Mouse (Mus musculus) embryonic facial prominence, embryonic 12.5 days (tissue): Measurements from ENCODE around the gene Spag5. TPM values are rescaled to one million over a fixed set of nuclear protein-coding genes. Genes with fewer than 3 reads are reported as not detected.

Source experiments
- ATAC-seq: fragments of 200-750 bp; cut with Nextera tagmentation; 2 replicates; pipeline ENCODE4 v1.8.0; 2017; ENCODE audit not compliant: insufficient number of reproducible peaks, insufficient read depth, low FRiP score, low TSS enrichment
- H3K27ac ChIP-seq: fragments of 300-500 bp; sonication (generic); 2 replicates; pipeline ENCODE4 v1.5.1; 2016; ENCODE audit warnings: mild to moderate bottlenecking
- H3K27me3 ChIP-seq: fragments of 300-500 bp; sonication (generic); 2 replicates; pipeline ENCODE4 v1.6.1; 2016; ENCODE audit warnings: mild to moderate bottlenecking, moderate library complexity
- H3K36me3 ChIP-seq: fragments of 300-500 bp; sonication (generic); 2 replicates; pipeline ENCODE4 v1.6.1; 2016; ENCODE audit warnings: mild to moderate bottlenecking
- H3K4me1 ChIP-seq: fragments of 300-500 bp; sonication (generic); 2 replicates; pipeline ENCODE4 v1.6.1; 2016
- H3K4me2 ChIP-seq: fragments of 300-500 bp; sonication (generic); replicated peaks from 2 replicates; pipeline ENCODE4 v1.6.1; 2016; ENCODE audit warnings: mild to moderate bottlenecking, moderate library complexity
- H3K4me3 ChIP-seq: fragments of 300-500 bp; sonication (generic); 2 replicates; pipeline ENCODE4 v1.5.1; 2016; ENCODE audit warnings: mild to moderate bottlenecking
- H3K9ac ChIP-seq: fragments of 300-500 bp; sonication (generic); 2 replicates; pipeline ENCODE4 v1.6.1; 2016; ENCODE audit warnings: mild to moderate bottlenecking, moderate library complexity
- H3K9me3 ChIP-seq: fragments of 300-500 bp; sonication (generic); 2 replicates; pipeline ENCODE4 v1.6.1; 2016; ENCODE audit warnings: mild to moderate bottlenecking, moderate library complexity
- WGBS: fragments of 180-500 bp; shearing (Covaris S2); methylation state at CpG from one replicate; pipeline ENCODE4 v1.1.7; 2016; 5-methylcytosine and 5-hydroxymethylcytosine counted together
- polyA plus RNA-seq: library from polyadenylated mRNA; unstranded; fragments of >200 nt; fragmentation: Nextera tagmentation; extraction: Ambion mirVana; gene quantifications from 2 replicates; pipeline ENCODE4 v1.2.1, GENCODE M21; 2016

The Spag5 gene
- polyA plus RNA-seq, 1 experiment from 2014 or later, result 50.8 TPM

DNA sequence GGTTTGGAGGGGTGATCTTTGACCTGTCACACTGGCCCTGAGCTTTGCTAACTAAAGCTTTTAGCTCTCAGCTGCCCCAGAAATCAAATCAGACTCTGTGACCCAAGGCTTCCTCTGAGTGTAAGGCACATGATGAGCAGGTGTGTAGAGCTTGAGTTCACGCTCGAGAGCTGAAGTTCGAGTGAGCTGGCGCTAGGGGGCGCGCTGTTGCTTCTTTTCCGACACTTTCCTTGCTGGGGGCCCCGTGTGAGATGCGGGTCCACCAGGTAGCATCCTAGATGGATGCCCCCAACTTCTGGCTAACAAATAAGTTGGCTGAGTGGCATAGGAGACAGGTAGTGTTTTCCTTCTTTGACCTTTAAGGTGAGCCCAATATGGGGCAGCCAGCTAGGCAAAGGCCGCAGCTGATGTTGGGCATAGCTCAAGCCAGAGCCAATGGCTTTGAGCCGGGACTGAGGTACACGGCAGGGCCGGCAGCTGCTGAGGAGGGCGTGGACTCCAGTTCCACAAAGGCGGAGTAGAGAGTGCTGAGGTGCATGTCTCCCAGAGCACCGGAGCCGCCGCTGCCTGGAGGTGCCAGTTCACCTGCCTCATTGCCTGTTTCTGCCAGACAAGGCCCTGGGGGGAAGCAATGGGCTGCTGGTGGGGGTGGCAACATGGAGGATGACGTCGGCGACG, 57.1 kb downstream of the Spag5 start:
- Histone ChIP-seq H3K4me3 (no peak overlapping the region), H3K36me3 (no peaks in the 10 kb centered on the region), H3K9ac (no peak overlapping the region), H3K27ac (no peak overlapping the region), H3K4me1 (no peaks in the 10 kb centered on the region), H3K4me2 (no peak overlapping the region), H3K9me3 (no peaks in the 10 kb centered on the region), H3K27me3 (no peaks in the 10 kb centered on the region)
- no peak for ATAC-seq
- 19% methylated on average over 22 of the region's 22 CpGs for WGBS

DNA sequence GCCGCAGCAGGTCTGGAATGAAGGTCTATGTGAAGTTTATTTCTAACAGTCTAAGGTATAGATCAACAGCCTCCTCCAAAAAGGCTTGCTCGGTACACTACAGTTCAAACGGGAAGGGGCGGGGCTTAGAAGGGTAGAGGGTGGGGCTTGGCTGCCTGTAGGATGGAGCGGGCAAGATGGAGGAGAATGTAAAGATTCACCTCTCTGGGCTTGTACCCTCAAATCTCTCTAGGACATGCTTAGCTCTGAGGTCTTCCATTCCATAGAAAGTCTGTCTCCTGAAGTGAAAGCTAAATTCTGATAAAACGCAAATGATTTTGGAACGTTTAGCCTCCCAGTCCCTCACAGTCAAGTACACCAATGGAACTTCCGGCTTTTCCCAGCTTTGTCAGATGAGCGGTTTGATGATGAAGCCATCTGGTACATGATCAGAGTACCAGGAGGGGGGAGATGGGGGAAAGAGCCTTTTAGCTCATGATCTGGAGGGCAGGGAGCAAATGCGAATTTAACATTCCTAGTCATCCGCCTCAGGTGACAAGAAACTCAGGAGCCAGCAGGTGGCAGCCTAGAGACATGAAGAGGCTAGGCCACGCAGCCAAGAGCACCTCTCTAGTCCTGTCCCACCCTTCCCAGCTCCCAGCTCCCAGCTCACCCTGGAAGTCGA, 58.9 kb downstream of the Spag5 start:
- H3K27ac ChIP-seq, result no peak overlapping the region
- peak overlapping the region; percentile 42 for H3K4me2 ChIP-seq
- H3K36me3 ChIP-seq, result no peaks in the 10 kb centered on the region
- WGBS, result 11% methylated on average over 13 of the region's 13 CpGs
- peak overlapping the region; percentile 23 for H3K4me3 ChIP-seq
- no peaks in the 10 kb centered on the region for H3K4me1 ChIP-seq
- no peak overlapping the region for H3K9ac ChIP-seq
- no peaks in the 10 kb centered on the region for H3K27me3 ChIP-seq
- H3K9me3 ChIP-seq, result no peaks in the 10 kb centered on the region
- ATAC-seq, result peak; percentile 57

DNA sequence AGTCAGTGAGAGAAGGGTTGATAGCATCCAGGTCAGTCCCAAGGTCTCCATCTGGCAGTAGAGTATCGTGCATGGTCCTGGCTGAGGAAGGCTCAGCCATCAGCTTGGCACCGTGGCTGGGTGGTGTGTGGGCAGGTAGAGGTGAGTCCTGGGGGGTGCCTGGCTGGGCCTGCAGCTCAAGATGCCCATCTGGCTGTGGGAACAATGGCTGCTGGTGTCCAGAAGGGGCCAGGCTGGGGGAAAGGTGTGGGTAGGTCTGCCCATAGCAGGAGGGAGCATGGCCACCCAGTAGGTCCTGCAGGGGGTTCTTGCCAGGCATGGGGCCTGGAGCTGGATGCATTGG, 59.4 kb downstream of the Spag5 start:
- peak; percentile 45; the same call in 1 of the 2 replicates for ATAC-seq
- Histone ChIP-seq H3K36me3 (no peaks in the 10 kb centered on the region), H3K4me3 (no peak overlapping the region), H3K9ac (no peak overlapping the region), H3K4me2 (no peak overlapping the region), H3K27ac (no peak overlapping the region), H3K4me1 (no peaks in the 10 kb centered on the region), H3K27me3 (no peaks in the 10 kb centered on the region), H3K9me3 (no peaks in the 10 kb centered on the region)
- WGBS, result 49% methylated on average over 2 of the region's 2 CpGs

DNA sequence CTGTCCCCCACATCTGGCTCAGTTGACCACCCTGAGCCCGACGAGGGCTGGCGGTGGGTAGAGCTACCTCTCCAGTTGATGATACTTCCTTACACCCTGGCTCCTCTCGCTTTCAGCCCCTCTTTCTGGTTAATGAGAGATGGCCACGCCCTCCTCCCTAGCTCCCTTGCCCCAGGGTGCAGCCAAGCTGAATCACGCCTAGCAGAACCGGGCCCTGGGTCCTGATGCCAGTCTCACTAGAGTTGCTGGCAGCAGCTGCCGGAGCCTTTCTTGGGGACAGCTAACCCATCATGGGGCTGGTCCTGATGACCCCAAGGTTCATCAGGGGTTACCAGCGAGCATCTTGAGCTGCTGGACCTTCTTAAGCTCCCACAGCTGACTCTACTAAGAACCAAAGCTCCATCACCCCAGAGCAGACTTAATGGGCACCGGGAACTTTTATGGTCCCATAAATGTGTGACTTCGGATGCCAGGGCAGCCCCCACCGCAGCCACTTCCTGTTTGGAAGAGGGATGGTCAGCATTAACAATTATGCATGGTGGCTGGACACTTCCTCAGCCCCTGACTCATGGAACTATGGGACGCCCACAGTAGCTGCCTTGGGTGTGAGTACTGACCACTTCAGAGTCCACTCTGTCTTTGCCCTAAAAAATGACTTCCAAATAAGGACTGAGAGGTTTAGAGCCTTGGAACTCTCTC, 62.1 kb downstream of the Spag5 start:
- no peak overlapping the region for H3K4me2 ChIP-seq
- WGBS, result 78% methylated on average over 13 of the region's 13 CpGs
- H3K27me3 ChIP-seq, result no peaks in the 10 kb centered on the region
- H3K27ac ChIP-seq, result no peak overlapping the region
- no peak overlapping the region for H3K9ac ChIP-seq
- H3K36me3 ChIP-seq, result no peaks in the 10 kb centered on the region
- H3K4me1 ChIP-seq, result no peaks in the 10 kb centered on the region
- no peak overlapping the region for H3K4me3 ChIP-seq
- H3K9me3 ChIP-seq, result no peaks in the 10 kb centered on the region
- no peak for ATAC-seq

DNA sequence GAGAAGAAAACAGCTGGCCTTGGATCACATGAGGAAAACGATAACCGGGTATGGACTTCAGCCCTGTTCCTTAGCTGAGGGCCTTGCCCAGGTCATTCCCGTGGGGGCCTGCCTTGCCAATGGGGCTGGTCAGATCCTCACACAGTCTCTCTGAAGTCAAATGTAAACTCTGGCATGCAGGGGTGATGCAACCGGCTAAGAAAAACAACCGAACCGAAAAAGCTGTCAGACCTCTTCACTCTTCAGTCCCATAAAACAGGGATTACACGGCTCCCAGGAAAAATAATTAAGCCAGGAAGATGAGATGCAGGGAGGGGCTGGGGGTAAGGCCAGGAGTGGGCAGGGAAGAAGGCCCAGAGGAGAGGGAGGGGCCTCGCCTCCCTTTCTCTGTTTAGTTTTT, 62.8 kb downstream of the Spag5 start:
- H3K4me1 ChIP-seq, result no peaks in the 10 kb centered on the region
- H3K36me3 ChIP-seq, result no peaks in the 10 kb centered on the region
- no peak overlapping the region for H3K9ac ChIP-seq
- H3K9me3 ChIP-seq, result no peaks in the 10 kb centered on the region
- H3K27me3 ChIP-seq, result no peaks in the 10 kb centered on the region
- no peak for ATAC-seq
- no peak overlapping the region for H3K4me2 ChIP-seq
- no peak overlapping the region for H3K4me3 ChIP-seq
- WGBS, result 50% methylated on average over 8 of the region's 8 CpGs
- no peak overlapping the region for H3K27ac ChIP-seq

DNA sequence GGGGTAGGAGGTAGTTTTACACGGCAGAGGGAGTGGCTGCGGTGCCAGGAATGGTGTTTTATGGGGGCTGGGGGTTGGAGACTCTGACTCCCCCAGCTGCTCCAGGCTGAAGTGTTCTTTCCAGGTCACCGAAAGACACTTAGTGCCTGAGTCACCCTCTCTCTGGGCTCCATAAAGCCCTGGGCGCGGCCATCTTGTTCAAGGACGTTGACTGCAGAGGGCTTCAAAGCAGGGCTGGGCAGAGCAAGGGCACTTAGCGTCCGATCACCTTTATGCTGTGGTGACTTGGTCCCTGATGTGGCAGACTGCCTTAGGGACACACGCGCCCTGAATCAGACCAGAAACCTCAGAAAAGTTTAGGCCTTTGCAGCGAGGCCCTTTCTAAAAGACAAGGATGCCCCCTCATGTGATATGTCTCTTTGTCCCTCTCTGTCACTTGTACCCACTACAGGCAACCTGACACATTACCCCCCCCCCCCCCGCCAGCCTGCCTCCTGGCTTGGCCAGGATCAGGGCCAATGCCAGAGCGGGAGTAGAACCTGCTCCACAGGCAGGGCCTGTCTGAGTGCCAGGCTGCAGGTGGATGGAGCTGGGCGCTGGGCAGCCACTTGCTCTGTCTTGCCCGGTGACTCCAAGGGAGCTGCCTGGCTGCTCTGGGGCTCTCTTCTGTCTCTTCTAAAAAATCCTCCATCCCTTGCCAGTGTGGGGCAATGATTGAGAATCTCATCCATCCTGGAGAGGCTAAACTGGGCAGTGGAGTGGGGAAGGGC, 66.3 kb downstream of the Spag5 start:
- Histone ChIP-seq H3K4me1 (no peaks in the 10 kb centered on the region), H3K9ac (no peak overlapping the region), H3K27me3 (no peaks in the 10 kb centered on the region), H3K27ac (no peak overlapping the region), H3K4me2 (no peak overlapping the region), H3K4me3 (no peak overlapping the region), H3K36me3 (no peaks in the 10 kb centered on the region), H3K9me3 (no peaks in the 10 kb centered on the region)
- ATAC-seq, result no peak
- 86% methylated on average over 15 of the region's 15 CpGs for WGBS

DNA sequence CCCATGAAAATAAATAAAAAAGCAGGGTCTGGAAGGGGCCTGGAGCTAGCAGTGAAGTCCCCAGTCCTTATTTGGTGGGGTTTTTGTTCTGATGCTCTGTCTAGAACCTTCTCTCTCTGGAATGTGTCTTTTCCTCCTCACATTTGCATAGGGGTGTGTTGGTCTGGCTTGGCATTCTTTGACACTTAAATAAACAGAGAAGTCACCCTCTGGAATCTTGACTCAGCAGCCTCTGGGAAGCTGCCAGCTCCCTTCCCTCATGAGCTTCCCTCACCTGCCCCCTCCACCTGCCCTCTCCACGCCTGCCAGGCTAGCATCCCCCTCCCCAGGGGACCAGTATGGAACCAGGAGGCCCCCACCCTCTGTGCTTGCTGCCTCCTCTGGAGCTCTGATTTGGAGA, 69.1 kb downstream of the Spag5 start:
- no peak for ATAC-seq
- WGBS, result 36% methylated on average over 1 of the region's 1 CpGs

DNA sequence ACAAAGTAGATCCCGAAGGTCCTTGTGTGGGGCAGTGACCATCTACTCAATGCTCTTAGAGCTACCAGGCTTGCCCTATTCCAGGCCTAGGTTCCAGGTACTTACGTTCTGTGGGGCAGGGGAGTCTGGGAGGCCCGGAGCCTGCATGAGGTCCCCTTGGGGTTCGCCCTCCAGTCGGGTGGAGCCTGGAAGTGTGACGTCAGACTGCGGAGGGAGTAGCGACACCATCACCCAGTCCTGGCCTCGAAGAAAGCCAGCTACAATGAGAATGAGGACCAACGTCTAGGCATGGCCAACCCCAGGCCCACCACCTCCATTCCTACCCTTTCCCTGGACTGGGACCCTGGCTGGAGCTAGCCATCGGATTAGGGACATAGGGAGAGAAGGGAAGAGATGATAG, 70.4 kb downstream of the Spag5 start:
- Histone ChIP-seq H3K36me3 (no peaks in the 10 kb centered on the region), H3K4me3 (no peak overlapping the region), H3K9me3 (no peaks in the 10 kb centered on the region), H3K27me3 (no peaks in the 10 kb centered on the region), H3K9ac (no peak overlapping the region), H3K27ac (no peak overlapping the region), H3K4me2 (no peak overlapping the region), H3K4me1 (no peaks in the 10 kb centered on the region; the same call in none of the 2 replicates)
- 89% methylated on average over 11 of the region's 11 CpGs for WGBS
- ATAC-seq, result no peak

More for the DNA sequence above, 69.1 kb downstream of the Spag5 start:
- H3K36me3 ChIP-seq, result no peaks in the 10 kb centered on the region
- H3K4me1 ChIP-seq, result no peaks in the 10 kb centered on the region; the same call in none of the 2 replicates
- no peaks in the 10 kb centered on the region for H3K9me3 ChIP-seq
- no peak overlapping the region for H3K9ac ChIP-seq
- H3K27me3 ChIP-seq, result no peaks in the 10 kb centered on the region
- H3K4me2 ChIP-seq, result no peak overlapping the region
- H3K4me3 ChIP-seq, result no peak overlapping the region
- H3K27ac ChIP-seq, result no peak overlapping the region

Other genes starting within 250 kb of the Spag5 start
- gene Eral1, start 221.1 kb upstream of the Spag5 start, polyA plus RNA-seq, result 33.7 and 35.9 TPM in 2 replicates
- 15.1 and 15.7 TPM in 2 replicates for gene Fam222b, start 206.9 kb upstream of the Spag5 start, polyA plus RNA-seq
- gene Traf4, start 135.9 kb upstream of the Spag5 start, polyA plus RNA-seq, result 119 and 122 TPM in 2 replicates
- gene Nek8, start 124.9 kb upstream of the Spag5 start, polyA plus RNA-seq, result 17.5 and 18.9 TPM in 2 replicates
- 13.5 and 14.2 TPM in 2 replicates for gene Tlcd1, start 124.8 kb upstream of the Spag5 start, polyA plus RNA-seq
- gene Rpl23a, start 117.9 kb upstream of the Spag5 start, polyA plus RNA-seq, result 1,221 and 1,230 TPM in 2 replicates
- gene Rab34, start 113.1 kb upstream of the Spag5 start, polyA plus RNA-seq, result 164 and 181 TPM in 2 replicates
- 2.9 TPM in 2 replicates for gene Proca1, start 108.1 kb upstream of the Spag5 start, polyA plus RNA-seq
- gene Sdf2, start 55.8 kb upstream of the Spag5 start, polyA plus RNA-seq, result 56.2 and 61.1 TPM in 2 replicates
- 36.1 and 37.8 TPM in 2 replicates for gene Supt6, start 55.5 kb upstream of the Spag5 start, polyA plus RNA-seq
- 72.1 and 79.5 TPM in 2 replicates for gene 2610507B11Rik, start 39.8 kb upstream of the Spag5 start, polyA plus RNA-seq
- gene BC030499, start 10.7 kb upstream of the Spag5 start, polyA plus RNA-seq, result 0.32 and 0.52 TPM in 2 replicates
- 4.6 and 5.3 TPM in 2 replicates for gene Aldoc, start 21.4 kb downstream of the Spag5 start, polyA plus RNA-seq
- 71.1 and 74.3 TPM in 2 replicates for gene Pigs, start 26.9 kb downstream of the Spag5 start, polyA plus RNA-seq
- gene Unc119, start 42.0 kb downstream of the Spag5 start, polyA plus RNA-seq, result 93.2 and 99.5 TPM in 2 replicates
- gene Foxn1, start 85.0 kb downstream of the Spag5 start, polyA plus RNA-seq, result 0.09 and 0.18 TPM in 2 replicates
- gene Slc13a2, start 120.7 kb downstream of the Spag5 start, polyA plus RNA-seq, result not detected in 2 replicates
- 15.4 and 15.5 TPM in 2 replicates for gene Slc46a1, start 164.2 kb downstream of the Spag5 start, polyA plus RNA-seq
- 5.2 and 7.3 TPM in 2 replicates for gene Sarm1, start 196.2 kb downstream of the Spag5 start, polyA plus RNA-seq
- gene Vtn, start 197.6 kb downstream of the Spag5 start, polyA plus RNA-seq, result 11.8 and 13.2 TPM in 2 replicates
- not detected in 2 replicates for gene Sebox, start 201.9 kb downstream of the Spag5 start, polyA plus RNA-seq
- 53.4 and 60.7 TPM in 2 replicates for gene Tmem199, start 210.6 kb downstream of the Spag5 start, polyA plus RNA-seq
- gene Poldip2, start 210.7 kb downstream of the Spag5 start, polyA plus RNA-seq, result 180 and 183 TPM in 2 replicates
- 78.2 and 82.2 TPM in 2 replicates for gene Tnfaip1, start 234.8 kb downstream of the Spag5 start, polyA plus RNA-seq
- gene Ift20, start 234.8 kb downstream of the Spag5 start, polyA plus RNA-seq, result 136 and 139 TPM in 2 replicates
- gene Tmem97, start 249.2 kb downstream of the Spag5 start, polyA plus RNA-seq, result 55.9 and 56.0 TPM in 2 replicates